Mouse (Mus musculus) limb, embryonic 15.5 days (tissue): Measurements from ENCODE around the gene Tmco3. TPM values are rescaled to one million over a fixed set of nuclear protein-coding genes. Genes with fewer than 3 reads are reported as not detected.

Source experiments
- ATAC-seq: fragments of 200-750 bp; cut with Nextera tagmentation; 2 replicates; pipeline ENCODE4 v1.8.0; 2017; ENCODE audit warnings: low read depth, moderate TSS enrichment; ENCODE audit not compliant: insufficient number of reproducible peaks, low FRiP score, low TSS enrichment
- H3K27ac ChIP-seq: fragments of 300-500 bp; sonication (generic); 2 replicates; pipeline ENCODE4 v1.5.1; 2015; ENCODE audit warnings: moderate library complexity, mild to moderate bottlenecking, inconsistent platforms
- H3K27me3 ChIP-seq: fragments of 300-500 bp; sonication (generic); 2 replicates; pipeline ENCODE4 v1.6.1; 2015; ENCODE audit warnings: inconsistent platforms
- H3K36me3 ChIP-seq: fragments of 300-500 bp; sonication (generic); 2 replicates; pipeline ENCODE4 v1.6.1; 2015; ENCODE audit warnings: inconsistent platforms
- H3K4me1 ChIP-seq: fragments of 300-500 bp; sonication (generic); 2 replicates; pipeline ENCODE4 v1.6.1; 2015; ENCODE audit warnings: inconsistent platforms
- H3K4me2 ChIP-seq: fragments of 300-500 bp; sonication (generic); 2 replicates; pipeline ENCODE4 v1.6.1; 2015; ENCODE audit warnings: mild to moderate bottlenecking, inconsistent platforms
- H3K4me3 ChIP-seq: fragments of 300-500 bp; sonication (generic); 2 replicates; pipeline ENCODE4 v1.5.1; 2015; ENCODE audit warnings: mild to moderate bottlenecking, inconsistent platforms
- H3K9ac ChIP-seq: fragments of 300-500 bp; sonication (generic); 2 replicates; pipeline ENCODE4 v1.6.1; 2015; ENCODE audit warnings: inconsistent platforms
- H3K9me3 ChIP-seq: fragments of 300-500 bp; sonication (generic); 2 replicates; pipeline ENCODE4 v1.6.1; 2016; ENCODE audit warnings: inconsistent platforms
- WGBS: fragments of 180-500 bp; shearing (Covaris S2); methylation state at CpG from one replicate; pipeline ENCODE4 v1.1.7; 2015; 5-methylcytosine and 5-hydroxymethylcytosine counted together
- polyA plus RNA-seq: library from polyadenylated mRNA; unstranded; fragments of >200 nt; fragmentation: Nextera tagmentation; extraction: Ambion mirVana; gene quantifications from 2 replicates; pipeline ENCODE4 v1.2.1, GENCODE M21; 2015

Tmco3 gene
- polyA plus RNA-seq, 1 experiment from 2014 or later, result 47.7 TPM

DNA sequence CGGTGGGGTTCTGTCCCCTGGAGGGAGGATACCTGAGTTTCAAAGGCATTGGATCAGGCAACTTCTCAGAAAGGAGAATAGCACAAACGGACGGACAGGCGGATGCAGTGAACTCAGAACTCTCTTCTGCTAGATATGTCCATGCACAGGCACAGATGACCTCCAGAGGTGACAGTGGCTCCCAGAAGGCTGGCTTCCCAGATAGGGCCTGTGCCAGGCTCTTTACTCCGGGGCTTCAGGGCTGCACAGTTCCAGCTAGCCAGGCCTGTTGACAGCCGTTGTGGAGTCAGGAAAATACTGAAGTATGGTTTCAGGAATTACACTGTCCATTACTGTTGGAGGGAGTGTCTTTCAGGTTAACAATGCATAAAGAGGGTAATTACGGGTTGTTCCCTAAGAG, 62.1 kb downstream of the Tmco3 start:
- no peaks in the 10 kb centered on the region for H3K9me3 ChIP-seq
- H3K36me3 ChIP-seq, result peaks cover 98% of the 10 kb centered on the region
- H3K27me3 ChIP-seq, result no peaks in the 10 kb centered on the region
- H3K4me2 ChIP-seq, result no peak overlapping the region
- H3K4me3 ChIP-seq, result no peak overlapping the region
- no peak overlapping the region for H3K9ac ChIP-seq
- H3K4me1 ChIP-seq, result 0 out of 2 replicates have a peak, but pooled peaks cover 3% of the 10 kb centered on the region
- no peak for ATAC-seq
- 89% methylated on average over 7 of the region's 7 CpGs for WGBS
- no peak overlapping the region for H3K27ac ChIP-seq

DNA sequence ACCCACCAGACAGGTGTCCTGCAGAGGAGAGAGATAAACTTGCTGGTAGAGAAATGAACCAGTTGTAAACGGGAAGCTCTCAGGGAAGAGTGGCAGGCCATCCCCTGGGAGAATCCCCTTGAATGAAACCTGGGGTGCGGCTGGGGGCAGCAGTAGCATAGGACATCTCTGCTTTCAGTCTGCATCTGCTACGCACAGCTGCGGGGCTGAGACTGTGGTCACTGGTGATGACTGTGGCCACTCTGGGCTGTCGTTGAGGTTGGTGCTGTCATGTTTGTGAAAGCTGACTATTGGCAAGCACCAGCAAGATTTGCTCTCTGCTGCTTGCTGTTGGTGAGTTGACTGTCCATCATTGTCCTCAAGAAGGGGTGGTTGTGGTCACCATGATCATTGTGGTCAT, 63.6 kb downstream of the Tmco3 start:
- H3K27me3 ChIP-seq, result no peaks in the 10 kb centered on the region
- no peak overlapping the region for H3K9ac ChIP-seq
- H3K4me1 ChIP-seq, result 0 out of 2 replicates have a peak, but pooled peaks cover 3% of the 10 kb centered on the region
- no peak for ATAC-seq
- H3K9me3 ChIP-seq, result no peaks in the 10 kb centered on the region
- peaks cover 97% of the 10 kb centered on the region for H3K36me3 ChIP-seq
- no peak overlapping the region for H3K27ac ChIP-seq
- no peak overlapping the region for H3K4me2 ChIP-seq
- H3K4me3 ChIP-seq, result no peak overlapping the region
- 79% methylated on average over 5 of the region's 5 CpGs for WGBS

DNA sequence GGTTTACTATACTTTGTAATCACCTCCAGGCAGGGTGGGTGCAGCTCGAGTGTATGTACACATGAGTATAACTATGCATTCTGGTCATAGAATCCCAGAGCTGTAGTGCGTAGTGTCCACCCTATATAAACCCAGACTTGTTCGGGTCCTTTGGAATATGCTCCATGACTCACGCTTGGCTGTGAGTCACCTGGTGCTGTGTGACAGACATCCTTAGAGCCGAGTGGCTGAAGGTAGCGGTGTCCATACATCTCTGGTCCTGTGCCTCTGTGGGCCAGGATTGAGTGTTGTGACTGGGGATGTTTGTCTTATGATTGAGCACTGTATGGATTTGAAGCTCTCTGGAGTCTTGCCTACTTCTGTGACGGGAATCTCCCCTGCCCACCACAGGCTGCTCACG, 64.6 kb downstream of the Tmco3 start:
- no peaks in the 10 kb centered on the region for H3K27me3 ChIP-seq
- no peak overlapping the region for H3K4me3 ChIP-seq
- H3K4me2 ChIP-seq, result no peak overlapping the region
- no peak for ATAC-seq
- WGBS, result 82% methylated on average over 8 of the region's 8 CpGs
- H3K27ac ChIP-seq, result no peak overlapping the region
- 0 out of 2 replicates have a peak, but pooled peaks cover 3% of the 10 kb centered on the region for H3K4me1 ChIP-seq
- H3K9ac ChIP-seq, result no peak overlapping the region
- no peaks in the 10 kb centered on the region for H3K9me3 ChIP-seq
- peaks cover 98% of the 10 kb centered on the region for H3K36me3 ChIP-seq

DNA sequence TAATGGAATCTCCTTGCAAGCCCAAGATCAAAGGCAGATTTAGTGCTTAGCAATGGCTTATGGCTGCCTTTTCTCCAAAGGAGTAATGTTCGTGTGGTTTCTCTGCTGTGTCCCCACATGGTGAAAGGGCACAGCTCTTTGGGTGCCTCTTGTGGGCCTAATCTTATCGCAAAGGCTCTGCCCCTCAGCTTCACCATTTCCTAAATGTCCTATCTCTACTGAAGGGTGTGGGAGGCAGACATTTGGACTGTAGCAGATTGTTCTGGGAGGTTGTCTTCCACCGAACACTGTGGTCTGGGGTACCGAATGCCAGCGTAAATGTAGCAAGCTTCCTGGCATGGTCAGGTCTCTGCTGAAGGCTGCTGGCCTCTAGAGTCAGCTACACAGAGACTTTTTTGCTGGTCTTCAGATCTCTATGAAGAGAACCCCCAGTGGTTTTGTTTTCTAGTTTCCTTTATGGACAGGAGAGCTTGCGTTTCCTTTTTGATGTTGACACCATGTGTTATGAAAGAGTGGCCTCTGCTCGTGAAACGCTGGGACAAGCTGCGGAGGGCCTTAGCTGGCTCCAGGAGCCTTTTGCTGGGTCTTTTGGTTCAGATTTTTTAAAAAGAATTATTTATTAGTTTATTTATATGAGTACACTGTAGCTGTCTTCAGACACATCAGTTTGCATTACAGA, 65.3 kb downstream of the Tmco3 start:
- H3K9ac ChIP-seq, result no peak overlapping the region
- H3K4me1 ChIP-seq, result 0 out of 2 replicates have a peak, but pooled peaks cover 3% of the 10 kb centered on the region
- H3K4me2 ChIP-seq, result no peak overlapping the region
- 78% methylated on average over 9 of the region's 9 CpGs for WGBS
- no peak overlapping the region for H3K27ac ChIP-seq
- H3K4me3 ChIP-seq, result no peak overlapping the region
- no peak for ATAC-seq
- no peaks in the 10 kb centered on the region for H3K27me3 ChIP-seq
- H3K9me3 ChIP-seq, result no peaks in the 10 kb centered on the region
- H3K36me3 ChIP-seq, result peaks cover 98% of the 10 kb centered on the region

DNA sequence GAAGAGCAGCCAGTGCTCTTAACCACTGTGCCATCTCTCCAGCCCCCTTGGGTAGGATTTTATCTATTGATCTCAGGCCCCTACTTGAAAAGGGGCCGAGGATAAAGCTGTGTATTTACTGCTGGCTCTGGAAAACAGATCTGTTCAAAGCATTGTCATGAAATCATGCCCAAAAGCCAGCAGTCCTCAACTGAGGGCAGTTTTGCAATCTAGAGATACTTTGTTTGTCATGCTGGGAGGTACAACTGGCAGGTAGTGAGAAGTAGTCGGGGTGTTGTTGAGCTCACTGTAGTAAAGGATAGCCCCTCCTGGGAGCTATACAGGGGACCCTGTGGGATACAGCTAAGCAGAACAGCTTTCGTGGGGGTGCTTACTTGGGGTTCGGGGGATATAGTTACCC, 65.9 kb downstream of the Tmco3 start:
- Histone ChIP-seq H3K4me3 (no peak overlapping the region), H3K9me3 (no peaks in the 10 kb centered on the region), H3K4me2 (no peak overlapping the region), H3K27ac (no peak overlapping the region), H3K9ac (no peak overlapping the region), H3K27me3 (no peaks in the 10 kb centered on the region), H3K36me3 (peaks cover 98% of the 10 kb centered on the region), H3K4me1 (0 out of 2 replicates have a peak, but pooled peaks cover 3% of the 10 kb centered on the region)
- 75% methylated on average over 4 of the region's 4 CpGs for WGBS
- ATAC-seq, result no peak

DNA sequence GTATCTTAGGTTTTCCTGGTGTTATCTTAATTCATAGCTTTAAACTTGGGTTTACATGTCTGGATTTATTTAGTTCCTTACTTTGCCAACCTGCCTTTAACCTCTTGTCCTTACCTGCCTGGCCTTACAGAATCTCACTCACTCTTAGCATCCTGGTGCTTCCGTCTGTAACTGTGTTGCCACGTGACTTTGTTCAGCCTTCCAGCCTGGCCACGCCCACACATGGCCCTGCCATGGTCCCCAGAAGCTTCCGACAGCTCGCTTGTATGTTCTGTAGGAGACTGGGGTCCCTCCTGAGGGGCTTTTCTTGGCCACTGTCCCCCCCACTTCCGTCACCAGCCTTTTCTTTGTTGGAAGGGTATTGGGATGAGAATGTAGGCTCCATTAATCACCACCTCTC, 68.2 kb downstream of the Tmco3 start:
- Histone ChIP-seq H3K9ac (no peak overlapping the region), H3K36me3 (peaks cover 98% of the 10 kb centered on the region), H3K27me3 (no peaks in the 10 kb centered on the region), H3K4me3 (no peak overlapping the region), H3K27ac (no peak overlapping the region), H3K4me1 (no peaks in the 10 kb centered on the region), H3K9me3 (no peaks in the 10 kb centered on the region), H3K4me2 (no peak overlapping the region)
- ATAC-seq, result no peak
- WGBS, result 81% methylated on average over 6 of the region's 6 CpGs

DNA sequence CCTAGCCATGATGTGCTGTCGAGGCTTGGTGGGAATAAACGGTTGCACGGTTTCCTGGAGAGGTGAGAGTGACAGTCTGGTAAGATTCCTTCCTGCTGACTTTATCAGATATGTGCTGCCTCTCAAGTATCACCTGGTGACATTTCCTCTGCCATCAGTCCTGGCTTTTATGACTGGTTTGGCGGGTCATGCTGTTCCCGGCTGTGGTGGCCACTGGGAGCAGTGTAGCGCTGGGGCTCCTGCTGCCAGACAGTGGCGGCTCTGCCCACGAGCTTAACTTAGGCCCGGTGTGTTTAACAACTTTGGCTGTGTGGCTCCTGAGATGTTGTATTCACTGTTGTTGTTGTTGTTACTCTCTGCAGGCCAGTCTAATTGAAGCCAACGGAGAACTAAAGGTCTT, 68.7 kb downstream of the Tmco3 start:
- H3K36me3 ChIP-seq, result peaks cover 98% of the 10 kb centered on the region
- ATAC-seq, result no peak
- no peaks in the 10 kb centered on the region for H3K4me1 ChIP-seq
- no peaks in the 10 kb centered on the region for H3K9me3 ChIP-seq
- no peak overlapping the region for H3K4me3 ChIP-seq
- 70% methylated on average over 10 of the region's 10 CpGs for WGBS
- no peak overlapping the region for H3K4me2 ChIP-seq
- H3K27ac ChIP-seq, result no peak overlapping the region
- H3K27me3 ChIP-seq, result no peaks in the 10 kb centered on the region
- H3K9ac ChIP-seq, result no peak overlapping the region

DNA sequence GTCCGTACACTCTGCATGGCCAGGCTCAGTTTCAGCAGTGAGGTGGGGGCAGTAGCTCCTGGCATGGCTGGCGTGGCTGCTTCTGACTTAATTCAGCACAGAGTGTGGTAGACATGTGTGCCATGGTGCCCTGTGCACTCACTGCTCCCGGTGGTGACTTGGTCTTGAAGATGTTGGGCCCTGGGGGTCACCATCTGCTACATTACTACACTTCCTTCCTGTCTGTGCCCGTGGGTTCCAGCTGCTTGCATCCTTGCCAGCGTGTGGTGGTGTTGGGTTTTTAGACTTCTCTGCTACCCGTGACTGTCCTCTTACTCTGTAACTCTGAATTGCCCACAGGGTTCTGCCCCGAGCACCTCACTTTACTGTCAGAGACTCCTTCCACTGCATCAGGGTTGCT, 72.2 kb downstream of the Tmco3 start:
- 89% methylated on average over 7 of the region's 7 CpGs for WGBS
- ATAC-seq, result no peak

DNA sequence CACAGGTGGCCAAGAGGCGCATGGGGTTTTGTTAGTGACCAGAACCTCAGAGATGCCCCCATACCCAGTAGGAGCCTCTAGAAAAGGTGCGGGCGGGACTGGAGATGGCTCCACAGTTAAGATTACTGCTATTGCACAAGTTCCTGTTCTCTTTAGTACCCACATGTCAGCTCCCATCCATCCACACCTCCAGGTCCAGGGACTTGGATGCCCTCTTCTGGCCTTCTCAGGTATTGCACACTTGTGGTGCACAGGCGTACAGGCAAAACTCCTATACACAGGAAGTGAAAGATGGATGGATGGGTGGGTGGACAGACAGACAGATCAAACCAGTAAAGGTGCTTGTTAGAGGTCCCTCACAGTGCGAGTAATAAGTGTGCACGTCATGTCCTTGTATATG, 73.9 kb downstream of the Tmco3 start:
- 94% methylated on average over 6 of the region's 6 CpGs for WGBS
- H3K27me3 ChIP-seq, result no peaks in the 10 kb centered on the region
- no peaks in the 10 kb centered on the region for H3K9me3 ChIP-seq
- no peak overlapping the region for H3K9ac ChIP-seq
- no peak for ATAC-seq
- H3K36me3 ChIP-seq, result peaks cover 94% of the 10 kb centered on the region
- H3K4me2 ChIP-seq, result no peak overlapping the region
- H3K4me3 ChIP-seq, result no peak overlapping the region
- no peak overlapping the region for H3K27ac ChIP-seq
- no peaks in the 10 kb centered on the region for H3K4me1 ChIP-seq

More for the DNA sequence above, 72.2 kb downstream of the Tmco3 start:
- Histone ChIP-seq H3K4me2 (no peak overlapping the region), H3K27ac (no peak overlapping the region), H3K27me3 (no peaks in the 10 kb centered on the region), H3K4me1 (no peaks in the 10 kb centered on the region), H3K9me3 (no peaks in the 10 kb centered on the region), H3K4me3 (no peak overlapping the region), H3K36me3 (peaks cover 94% of the 10 kb centered on the region), H3K9ac (no peak overlapping the region)

Other genes starting within 250 kb of the Tmco3 start
- gene Proz, start 227.3 kb upstream of the Tmco3 start, polyA plus RNA-seq, result 0.24 and 0.32 TPM in 2 replicates
- 37.8 and 39.5 TPM in 2 replicates for gene Pcid2, start 182.7 kb upstream of the Tmco3 start, polyA plus RNA-seq
- 105 and 112 TPM in 2 replicates for gene Cul4a, start 182.6 kb upstream of the Tmco3 start, polyA plus RNA-seq
- 313 and 324 TPM in 2 replicates for gene Lamp1, start 129.0 kb upstream of the Tmco3 start, polyA plus RNA-seq
- gene Grtp1, start 87.6 kb upstream of the Tmco3 start, polyA plus RNA-seq, result 10.2 and 10.9 TPM in 2 replicates
- gene Adprhl1, start 34.0 kb upstream of the Tmco3 start, polyA plus RNA-seq, result 5.0 and 17.3 TPM in 2 replicates
- 29.7 and 32.0 TPM in 2 replicates for gene Dcun1d2, start 59 bp upstream of the Tmco3 start, polyA plus RNA-seq
- gene Tfdp1, start 50.6 kb downstream of the Tmco3 start, polyA plus RNA-seq, result 143 and 160 TPM in 2 replicates
- not detected in 2 replicates for gene Atp4b, start 108.6 kb downstream of the Tmco3 start, polyA plus RNA-seq
- gene Grk1, start 116.9 kb downstream of the Tmco3 start, polyA plus RNA-seq, result not detected in 2 replicates
- gene Tmem255b, start 147.0 kb downstream of the Tmco3 start, polyA plus RNA-seq, result 0.77 and 1.3 TPM in 2 replicates
- 69.4 and 96.7 TPM in 2 replicates for gene Gas6, start 206.3 kb downstream of the Tmco3 start, polyA plus RNA-seq